Mouse (Mus musculus) thymus, postnatal 25 days (tissue): ENCODE results near the gene Pnrc2.

Source experiments
- DNase-seq: peaks from one replicate; pipeline ENCODE4 v3.0.0; 2022

Pnrc2 gene

DNA sequence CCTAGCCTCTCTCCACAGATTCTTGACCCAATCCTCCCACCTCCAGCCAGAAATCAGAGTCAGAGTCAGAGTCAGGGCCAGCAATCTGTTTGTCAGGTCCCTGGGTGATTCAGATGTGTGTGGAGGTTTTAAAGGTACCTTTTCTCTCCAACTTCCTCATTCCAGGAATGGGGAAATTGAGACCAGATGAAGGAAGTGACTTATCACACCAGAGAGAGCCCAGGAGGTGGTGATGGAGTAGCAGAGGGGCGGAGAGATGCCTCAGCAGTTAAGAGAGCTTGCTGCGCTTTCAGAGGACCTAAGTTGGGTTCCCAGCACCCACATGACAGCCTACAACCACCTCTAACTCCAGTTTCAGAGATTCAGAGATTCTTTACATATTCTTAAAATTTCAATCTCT, 17.9 kb upstream of the Pnrc2 start:
- DNase-seq: no peak

- DNase-seq: peak; percentile 87
Observed at GRCm38 (mm10) chr4:135889884-135890283, 16.2 kb upstream of the Pnrc2 start.

GRCm38 (mm10) chr4:135889146-135889883, 15.7 kb upstream of the Pnrc2 start:
- DNase-seq: no peak

- no peak for DNase-seq
Observed at GRCm38 (mm10) chr4:135888448-135889057, 14.9 kb upstream of the Pnrc2 start.

DNA sequence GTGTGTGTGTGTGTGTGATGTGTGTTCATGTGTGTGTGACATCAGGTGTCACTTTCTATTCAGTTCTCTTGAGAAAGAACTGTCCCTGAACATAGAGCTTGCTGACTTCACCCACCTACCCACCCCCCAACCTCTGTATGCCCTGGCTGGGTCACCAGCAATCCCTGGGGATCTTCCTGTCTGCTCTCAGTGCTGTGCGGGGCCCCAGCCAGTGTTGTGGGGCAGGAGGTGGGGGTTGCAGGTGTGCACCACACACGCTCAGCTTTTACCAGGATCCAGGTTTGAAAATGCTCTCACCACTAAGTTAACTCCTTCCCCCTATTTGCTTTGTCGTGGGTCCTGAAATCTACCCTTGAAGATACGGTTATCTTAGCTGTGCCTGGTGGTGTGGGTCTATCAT, 12.5 kb upstream of the Pnrc2 start:
- DNase-seq: no peak

DNA sequence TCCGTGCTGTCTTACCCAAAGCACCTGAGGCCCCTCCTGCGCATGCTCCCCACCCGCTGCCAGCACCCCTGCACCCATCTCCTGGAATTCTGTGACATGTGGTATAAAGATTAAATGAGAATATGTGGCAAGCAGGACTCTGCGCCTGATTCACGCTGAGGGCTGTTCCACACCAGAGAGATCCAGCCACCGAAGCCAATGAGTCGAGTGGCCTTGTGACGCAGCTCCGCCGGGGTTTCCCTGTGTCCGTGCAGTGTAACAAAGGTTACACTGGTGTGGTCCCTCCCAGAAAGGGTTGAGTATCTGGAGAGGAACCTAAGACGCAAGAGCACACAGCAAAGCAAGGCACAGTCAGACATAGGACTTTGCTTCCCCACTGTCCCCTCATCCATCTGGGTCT, 12.0 kb upstream of the Pnrc2 start:
- no peak for DNase-seq

GRCm38 (mm10) chr4:135884531-135884930, 10.9 kb upstream of the Pnrc2 start:
- DNase-seq: no peak

DNA sequence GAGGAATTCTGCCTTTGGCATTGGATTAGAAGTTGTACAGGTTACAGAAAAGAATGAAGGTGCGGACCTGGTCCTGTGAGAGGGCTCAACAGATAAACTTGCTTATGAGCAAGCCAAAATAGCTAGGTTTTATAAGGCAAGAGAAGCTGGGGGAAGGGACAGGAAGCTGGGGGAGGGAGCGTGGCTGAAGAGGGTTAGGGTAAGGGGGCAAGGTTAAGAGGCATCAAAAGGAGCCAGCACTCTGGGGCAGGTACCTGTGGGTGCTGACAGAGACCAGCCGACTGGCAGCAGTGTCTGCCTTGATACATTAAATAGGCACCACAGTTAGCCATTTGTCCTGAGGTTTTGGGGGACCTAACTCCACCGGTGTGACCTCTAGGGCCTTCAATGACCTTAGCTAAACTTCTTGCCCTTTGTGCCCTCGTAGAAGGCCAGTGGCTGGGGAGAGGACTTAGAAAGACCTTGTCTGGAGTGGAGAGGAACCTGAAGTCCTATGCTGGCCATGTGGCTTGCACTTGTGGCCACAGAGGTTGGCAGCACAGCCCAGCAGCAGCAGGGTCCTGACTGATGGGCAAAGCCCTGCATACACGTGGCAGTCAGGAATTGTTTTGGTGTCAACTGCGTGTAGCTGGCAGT, 10.3 kb upstream of the Pnrc2 start:
- DNase-seq: peak; percentile 55

DNA sequence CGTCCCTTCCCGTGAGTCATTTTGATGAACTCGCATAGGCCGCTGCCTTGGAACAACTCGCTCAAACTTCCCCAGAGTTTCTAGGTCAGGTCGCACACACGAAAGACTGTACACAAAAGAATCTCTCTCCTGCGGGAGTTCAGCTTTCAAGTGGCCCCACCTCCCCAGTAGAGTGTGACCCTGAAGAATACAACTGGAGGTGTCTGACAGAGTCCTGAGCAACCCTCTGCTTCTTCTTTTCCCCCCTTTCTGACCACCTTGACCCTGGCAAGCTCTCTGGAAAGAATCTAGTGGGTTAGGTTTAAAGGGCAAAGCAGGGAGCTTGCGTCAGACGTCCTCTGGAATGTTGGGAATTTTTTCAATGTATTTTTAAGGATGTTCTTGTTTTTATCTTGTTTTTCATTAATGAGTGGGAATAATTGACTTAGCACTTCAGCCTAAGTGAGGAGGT, 9.8 kb upstream of the Pnrc2 start:
- no peak for DNase-seq

DNA sequence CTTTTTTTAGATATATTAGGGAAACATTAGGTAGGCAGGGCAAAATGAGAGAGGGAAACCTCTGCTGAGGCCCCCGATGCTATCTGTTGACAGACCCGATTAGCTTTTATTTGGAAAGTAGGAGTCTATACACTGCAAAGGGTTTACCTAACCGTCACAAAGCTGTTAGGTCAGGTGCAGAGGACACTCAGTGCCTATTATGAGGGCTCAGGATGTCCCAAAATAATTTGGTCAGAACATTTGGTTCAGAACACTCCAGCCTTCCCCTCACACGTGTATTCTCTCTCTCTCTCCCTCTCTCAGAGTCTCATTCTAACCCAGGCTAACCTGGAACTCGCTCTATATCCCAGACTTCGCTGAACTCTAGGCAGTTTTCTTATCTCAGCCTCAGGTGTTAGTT, 8.4 kb upstream of the Pnrc2 start:
- DNase-seq: no peak

DNA sequence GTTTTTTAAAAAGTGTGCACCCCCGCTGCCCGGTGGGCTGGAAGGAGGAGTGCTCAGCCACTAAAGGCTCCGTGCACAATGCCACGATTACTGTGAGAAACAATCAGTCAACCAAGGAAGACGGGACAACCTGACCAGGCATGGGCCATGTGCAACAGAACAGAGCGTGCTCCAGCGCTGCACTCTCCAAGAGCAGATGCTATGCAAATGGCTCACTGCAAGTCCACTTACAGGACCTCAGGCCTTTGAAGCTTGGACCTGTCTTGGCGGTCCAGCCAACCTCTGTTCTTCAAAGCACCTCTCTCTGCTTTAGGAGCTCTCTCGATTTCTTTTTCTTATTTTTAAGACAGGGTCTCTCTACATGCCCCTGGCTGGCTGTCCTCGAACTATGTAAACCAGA, 6.9 kb upstream of the Pnrc2 start:
- no peak for DNase-seq

DNA sequence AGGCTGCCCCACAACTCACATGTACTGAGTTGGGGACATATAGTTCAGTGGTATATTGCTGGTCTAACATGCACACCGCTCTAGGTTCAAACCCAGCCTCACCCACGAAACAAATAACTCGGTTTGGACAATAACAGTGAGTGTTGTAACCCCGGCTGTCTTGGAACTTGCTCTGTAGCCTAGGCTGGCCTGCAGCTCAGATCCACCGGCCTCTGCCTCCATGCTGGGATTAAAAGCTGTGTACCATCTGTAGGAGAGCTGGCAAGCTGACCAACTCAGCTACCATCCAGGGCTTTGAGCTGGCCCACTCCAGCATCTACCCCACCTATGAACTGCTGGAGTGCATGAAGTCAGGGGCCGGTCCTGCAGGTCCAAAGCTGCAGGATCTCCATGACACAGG, 6.4 kb upstream of the Pnrc2 start:
- no peak for DNase-seq

GRCm38 (mm10) chr4:135879021-135879420, 5.4 kb upstream of the Pnrc2 start:
- no peak for DNase-seq

- no peak for DNase-seq
Observed at GRCm38 (mm10) chr4:135877742-135878141, 4.1 kb upstream of the Pnrc2 start.

GRCm38 (mm10) chr4:135876583-135877020, 3.0 kb upstream of the Pnrc2 start:
- DNase-seq: peak; percentile 78

DNA sequence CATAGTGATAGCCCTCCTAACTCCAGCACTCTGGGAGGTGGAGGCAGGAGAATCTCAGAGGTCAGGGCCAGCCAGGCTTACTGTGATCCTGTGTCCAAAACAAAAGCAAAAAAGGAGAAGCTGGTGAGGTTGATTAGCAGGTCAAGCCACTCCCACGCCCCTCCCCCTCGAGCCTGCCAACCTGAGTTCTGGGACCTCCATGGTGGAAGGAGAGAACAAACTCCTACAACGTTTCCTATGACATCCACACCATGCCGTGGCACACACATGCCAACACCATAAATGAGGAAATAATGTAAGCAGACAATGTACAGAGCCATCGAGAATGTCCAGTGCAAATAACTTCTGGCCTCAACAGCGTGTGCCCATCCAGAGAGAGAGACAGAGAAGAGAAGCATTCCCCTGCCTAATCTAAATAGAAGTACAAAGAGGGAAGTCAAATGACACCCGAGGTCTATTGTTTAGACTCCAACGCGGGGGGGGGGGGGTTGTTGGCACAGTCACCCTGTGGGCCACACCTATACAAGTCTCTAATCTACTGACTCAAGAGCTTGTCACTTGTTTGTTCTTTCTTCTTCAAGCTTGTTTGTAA, 2.4 kb upstream of the Pnrc2 start:
- DNase-seq: peak; percentile 53

GRCm38 (mm10) chr4:135875546-135875945, 1.9 kb upstream of the Pnrc2 start:
- DNase-seq: peak; percentile 57

DNA sequence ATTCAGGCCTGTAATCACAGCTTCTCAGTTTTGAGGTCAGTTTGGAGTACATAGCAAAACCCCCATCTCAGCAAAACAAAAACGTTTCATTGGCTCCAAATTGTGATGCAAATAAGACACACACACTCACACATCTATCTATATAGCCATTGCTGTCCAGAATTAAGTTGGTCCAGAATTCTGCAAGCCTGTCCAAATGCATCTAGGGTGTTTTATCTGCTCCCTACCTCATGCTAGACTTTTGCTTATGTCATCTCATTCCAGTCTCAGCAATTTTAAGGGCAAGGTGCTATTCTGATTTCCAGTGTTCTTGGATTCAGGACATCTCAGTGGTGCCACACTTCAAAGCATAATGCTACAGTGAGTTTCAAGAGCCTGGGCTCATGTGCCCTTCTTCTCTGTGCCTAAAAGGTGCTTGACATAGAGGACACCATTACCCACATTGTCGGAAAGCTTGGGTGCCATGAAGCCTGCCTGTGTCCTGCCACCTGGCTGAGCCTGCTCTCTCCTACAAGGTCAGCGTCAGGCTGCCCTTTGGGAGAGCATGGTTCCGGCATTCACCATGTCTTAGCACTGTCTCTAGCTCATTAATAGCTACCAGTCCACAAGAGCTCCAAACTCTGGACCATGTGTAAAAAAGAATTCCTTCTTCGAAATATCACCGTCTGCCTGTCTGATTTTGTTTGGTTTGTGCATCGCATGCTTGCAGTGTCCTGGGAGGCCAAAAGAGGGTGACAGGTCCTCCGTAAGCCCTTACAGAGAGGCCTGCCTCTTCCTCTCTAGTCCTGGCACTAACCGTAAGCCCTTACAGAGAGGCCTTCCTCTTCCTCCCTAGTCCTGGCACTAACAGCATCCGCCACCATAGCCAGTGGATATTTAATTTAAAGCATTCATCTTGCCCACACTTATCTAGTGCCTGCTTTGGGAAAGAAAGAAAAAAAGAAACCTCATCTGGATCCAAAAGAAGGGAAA, 1.2 kb upstream of the Pnrc2 start:
- no peak for DNase-seq

GRCm38 (mm10) chr4:135872589-135873391, 860 bp downstream of the Pnrc2 start:
- peak; percentile 36 for DNase-seq

DNA sequence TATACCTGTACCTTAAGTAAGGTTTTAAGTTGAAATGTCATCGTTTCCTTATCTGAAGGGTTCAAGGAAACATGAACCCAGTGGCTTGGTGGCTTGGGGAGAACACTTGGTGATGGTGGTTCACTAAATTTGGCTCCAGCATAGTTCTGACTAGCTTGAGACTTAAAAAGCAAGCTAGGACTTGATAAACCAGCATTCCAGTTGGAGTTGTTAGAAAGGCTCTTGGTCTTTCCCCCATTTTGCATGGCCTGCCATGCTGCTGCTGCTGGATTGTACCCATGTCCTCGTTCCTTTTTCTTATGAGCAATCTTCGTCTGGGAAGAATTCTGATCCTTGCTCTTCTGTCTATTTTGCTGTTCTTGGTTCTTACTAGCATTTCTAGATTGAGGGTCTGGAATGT, 1.6 kb downstream of the Pnrc2 start:
- no peak for DNase-seq

GRCm38 (mm10) chr4:135870227-135871023, 3.2 kb downstream of the Pnrc2 start:
- no peak for DNase-seq
